Mouse (Mus musculus) hindbrain, postnatal 0 days (tissue): ENCODE measurements at regions not wholly inside any gene's neighbourhood (a gene's known extent, or its start where the extent isn't known, plus 50 kb on each side); places are given as distances from the start of the nearest gene placed in this dataset.

ENCODE experiments used
- ATAC-seq: fragments of 200-750 bp; cut with Nextera tagmentation; 2 replicates; pipeline ENCODE4 v1.8.0; 2017; ENCODE audit warnings: mild to moderate bottlenecking, moderate TSS enrichment, moderate library complexity
- DNase-seq: peaks from one replicate; pipeline ENCODE4 v3.0.0-alpha.2; 2015; ENCODE audit warnings: low spot score
- H3K27ac ChIP-seq: fragments of 300-500 bp; sonication (generic); 2 replicates; pipeline ENCODE4 v1.5.1; 2014; ENCODE audit warnings: mild to moderate bottlenecking
- H3K27me3 ChIP-seq: fragments of 300-500 bp; sonication (generic); 2 replicates; pipeline ENCODE4 v1.6.1; 2014; ENCODE audit warnings: low read length, mixed read lengths; ENCODE audit not compliant: insufficient read depth
- H3K36me3 ChIP-seq: fragments of 300-500 bp; sonication (generic); 2 replicates; pipeline ENCODE4 v1.6.1; 2014; ENCODE audit warnings: low read length, mixed read lengths; ENCODE audit not compliant: insufficient read depth
- H3K4me1 ChIP-seq: fragments of 300-500 bp; sonication (generic); 2 replicates; pipeline ENCODE4 v1.6.1; 2014; ENCODE audit warnings: antibody characterized with exemption, low read length, mixed read lengths; ENCODE audit not compliant: insufficient read depth
- H3K4me2 ChIP-seq: fragments of 300-500 bp; sonication (generic); 2 replicates; pipeline ENCODE4 v1.6.1; 2014; ENCODE audit warnings: low read depth, mild to moderate bottlenecking, low read length, moderate library complexity, mixed read lengths
- H3K4me3 ChIP-seq: fragments of 300-500 bp; sonication (generic); 2 replicates; pipeline ENCODE4 v1.5.1; 2014; ENCODE audit warnings: low read length
- H3K9ac ChIP-seq: fragments of 300-500 bp; sonication (generic); replicated peaks from 2 replicates; pipeline ENCODE4 v1.6.1; 2014; ENCODE audit warnings: mild to moderate bottlenecking, low read length, moderate library complexity, mixed read lengths
- H3K9me3 ChIP-seq: fragments of 300-500 bp; sonication (generic); 2 replicates; pipeline ENCODE4 v1.6.1; 2016; ENCODE audit warnings: low read length, mixed read lengths
- CTCF ChIP-seq: IDR thresholded peaks from 2 replicates; pipeline ENCODE4 v1.5.1; 2016; ENCODE audit warnings: antibody characterized with exemption, control low read depth, low read depth
- WGBS: fragments of 180-500 bp; shearing (Covaris S2); extraction: QIAGEN DNeasy Blood & Tissue Kit; methylation state at CpG from one replicate; pipeline ENCODE4 v1.1.7; 2014; 5-methylcytosine and 5-hydroxymethylcytosine counted together

- Histone ChIP-seq H3K9ac (no peak overlapping the region), H3K9me3 (no peaks in the 10 kb centered on the region), H3K4me1 (no peaks in the 10 kb centered on the region), H3K4me2 (no peak overlapping the region), H3K4me3 (no peak overlapping the region), H3K27ac (no peak overlapping the region), H3K27me3 (no peaks in the 10 kb centered on the region), H3K36me3 (no peaks in the 10 kb centered on the region)
- ATAC-seq: 0 out of 2 replicates have a peak, but pooled peaks have one; percentile 32
- WGBS: 6% methylated on average over 3 of the region's 3 CpGs
- peak; percentile 77 for DNase-seq
- peak; percentile 78 for TF ChIP-seq CTCF
Observed at GRCm38 (mm10) chrX:136321692-136322091, 51.6 kb downstream of the Bex3 start.

- H3K27ac ChIP-seq: no peak overlapping the region
- TF ChIP-seq CTCF: no peak
- H3K4me1 ChIP-seq: no peaks in the 10 kb centered on the region
- no peak overlapping the region for H3K9ac ChIP-seq
- ATAC-seq (0 out of 2 replicates have a peak, but pooled peaks have one; percentile 32), DNase-seq (peak; percentile 2)
- H3K36me3 ChIP-seq: no peaks in the 10 kb centered on the region
- no peak overlapping the region for H3K4me3 ChIP-seq
- WGBS: 41% methylated on average over 2 of the region's 2 CpGs
- H3K27me3 ChIP-seq: no peaks in the 10 kb centered on the region
- H3K9me3 ChIP-seq: no peaks in the 10 kb centered on the region
- H3K4me2 ChIP-seq: no peak overlapping the region
Observed at GRCm38 (mm10) chrX:136365809-136366208, 95.8 kb downstream of the Bex3 start.
